Mouse (Mus musculus) heart, postnatal 0 days (tissue): ENCODE data around the gene Nkx6-1. TPM values are rescaled to one million over a fixed set of nuclear protein-coding genes. Genes with fewer than 3 reads are reported as not detected.
A peak's percentile ranks its signal among the peaks of the same experiment; 100 is the strongest.

Source experiments
- ATAC-seq: fragments of 200-750 bp; cut with Nextera tagmentation; 2 replicates; pipeline ENCODE4 v1.8.0; 2017; ENCODE audit warnings: low read depth, moderate number of reproducible peaks, moderate library complexity; ENCODE audit not compliant: insufficient read depth
- DNase-seq: peaks from one replicate; pipeline ENCODE4 v3.0.0-alpha.2; 2016; ENCODE audit warnings: low spot score
- H3K27ac ChIP-seq: fragments of 300-500 bp; sonication (generic); 2 replicates; pipeline ENCODE4 v1.5.1; 2014; ENCODE audit warnings: low read depth, mild to moderate bottlenecking
- H3K27me3 ChIP-seq: fragments of 300-500 bp; sonication (generic); 2 replicates; pipeline ENCODE4 v1.6.1; 2014; ENCODE audit warnings: low read length, mixed read lengths; ENCODE audit not compliant: control insufficient read depth, insufficient read depth
- H3K36me3 ChIP-seq: fragments of 300-500 bp; sonication (generic); replicated peaks from 2 replicates; pipeline ENCODE4 v1.6.1; 2014; ENCODE audit warnings: low read length, mixed read lengths; ENCODE audit not compliant: control insufficient read depth, insufficient read depth
- H3K4me1 ChIP-seq: fragments of 300-500 bp; sonication (generic); 2 replicates; pipeline ENCODE4 v1.6.1; 2014; ENCODE audit warnings: antibody characterized with exemption; ENCODE audit not compliant: control insufficient read depth, insufficient read depth
- H3K4me2 ChIP-seq: fragments of 300-500 bp; sonication (generic); 2 replicates; pipeline ENCODE4 v1.6.1; 2014; ENCODE audit warnings: low read depth, mild to moderate bottlenecking, low read length, moderate library complexity
- H3K4me3 ChIP-seq: fragments of 300-500 bp; sonication (generic); 2 replicates; pipeline ENCODE4 v1.5.1; 2014; ENCODE audit warnings: low read depth, low read length
- H3K9ac ChIP-seq: fragments of 300-500 bp; sonication (generic); replicated peaks from 2 replicates; pipeline ENCODE4 v1.6.1; 2014; ENCODE audit warnings: low read depth, low read length, mixed read lengths
- H3K9me3 ChIP-seq: fragments of 300-500 bp; sonication (generic); replicated peaks from 2 replicates; pipeline ENCODE4 v1.6.1; 2016; ENCODE audit warnings: low read length; ENCODE audit not compliant: control insufficient read depth
- CTCF ChIP-seq: IDR thresholded peaks from 2 replicates; pipeline ENCODE4 v1.5.1; 2016; ENCODE audit warnings: antibody characterized with exemption, control low read depth, low read depth
- EP300 ChIP-seq: IDR thresholded peaks from 2 replicates; pipeline ENCODE4 v1.6.1; 2016; ENCODE audit warnings: antibody characterized with exemption, low read depth
- WGBS: fragments of 180-500 bp; shearing (Covaris S2); extraction: QIAGEN DNeasy Blood & Tissue Kit; methylation state at CpG from one replicate; pipeline ENCODE4 v1.1.7; 2014; 5-methylcytosine and 5-hydroxymethylcytosine counted together
- polyA plus RNA-seq: library from polyadenylated mRNA; unstranded; fragments of >200 nt; fragmentation: Nextera tagmentation; extraction: Ambion mirVana; gene quantifications from 2 replicates; pipeline ENCODE4 v1.2.1, GENCODE M21; 2015
- total RNA-seq: library from RNA; depleted of rRNA; stranded (reverse); fragments of >200 nt; gene quantifications from 2 replicates; pipeline ENCODE4 v1.2.3, GENCODE M21; 2014; ENCODE audit warnings: low replicate concordance

The Nkx6-1 gene
- total and polyA plus RNA-seq, 2 experiments from 2014 or later: not detected

- Histone ChIP-seq H3K4me2 (no peak overlapping the region), H3K27me3 (no peaks in the 10 kb centered on the region), H3K4me1 (no peaks in the 10 kb centered on the region), H3K36me3 (no peaks in the 10 kb centered on the region), H3K27ac (no peak overlapping the region), H3K4me3 (no peak overlapping the region), H3K9me3 (no peaks in the 10 kb centered on the region), H3K9ac (no peak overlapping the region)
- WGBS: 17% methylated on average over 15 of the region's 15 CpGs
- DNase-seq: no peak
- ATAC-seq: no peak
- TF ChIP-seq CTCF (peak; percentile 35), EP300 (no peak)
Observed at GRCm38 (mm10) chr5:101688581-101688980, 23.8 kb upstream of the Nkx6-1 start.

GRCm38 (mm10) chr5:101683340-101683739 is 18.5 kb upstream of the Nkx6-1 start:
- no peak overlapping the region for H3K4me3 ChIP-seq
- no peak overlapping the region for H3K9ac ChIP-seq
- no peaks in the 10 kb centered on the region for H3K36me3 ChIP-seq
- DNase-seq (no peak), ATAC-seq (no peak)
- no peak overlapping the region for H3K27ac ChIP-seq
- 56% methylated on average over 5 of the region's 5 CpGs for WGBS
- H3K4me2 ChIP-seq: no peak overlapping the region
- H3K27me3 ChIP-seq: no peaks in the 10 kb centered on the region
- no peak for TF ChIP-seq EP300
- no peak for TF ChIP-seq CTCF
- no peaks in the 10 kb centered on the region for H3K9me3 ChIP-seq
- no peaks in the 10 kb centered on the region for H3K4me1 ChIP-seq

DNA sequence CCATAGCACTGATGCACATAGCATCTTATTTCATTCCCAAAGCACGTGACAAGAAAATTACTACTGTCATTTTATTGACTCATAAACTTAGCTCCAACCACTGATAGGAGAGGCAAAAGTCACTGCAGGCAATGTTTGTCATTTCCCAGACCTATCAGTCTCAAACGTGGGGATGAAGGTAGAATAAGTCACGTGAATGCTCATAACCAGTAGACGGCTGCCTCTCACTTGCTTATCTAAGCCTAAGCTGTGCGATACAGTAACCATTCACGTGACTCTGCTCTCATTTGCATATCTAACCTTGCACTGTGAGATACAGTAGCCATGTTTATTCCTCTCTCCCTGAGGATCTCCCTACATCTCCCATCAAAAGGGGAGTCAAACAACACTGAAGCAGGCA is 15.5 kb upstream of the Nkx6-1 start:
- WGBS: 48% methylated on average over 6 of the region's 6 CpGs
- Histone ChIP-seq H3K27ac (no peak overlapping the region), H3K9ac (no peak overlapping the region), H3K4me3 (no peak overlapping the region), H3K4me2 (no peak overlapping the region), H3K4me1 (no peaks in the 10 kb centered on the region), H3K9me3 (no peaks in the 10 kb centered on the region), H3K27me3 (no peaks in the 10 kb centered on the region), H3K36me3 (no peaks in the 10 kb centered on the region)
- TF ChIP-seq EP300: no peak
- TF ChIP-seq CTCF: no peak
- DNase-seq: no peak
- no peak for ATAC-seq

DNA sequence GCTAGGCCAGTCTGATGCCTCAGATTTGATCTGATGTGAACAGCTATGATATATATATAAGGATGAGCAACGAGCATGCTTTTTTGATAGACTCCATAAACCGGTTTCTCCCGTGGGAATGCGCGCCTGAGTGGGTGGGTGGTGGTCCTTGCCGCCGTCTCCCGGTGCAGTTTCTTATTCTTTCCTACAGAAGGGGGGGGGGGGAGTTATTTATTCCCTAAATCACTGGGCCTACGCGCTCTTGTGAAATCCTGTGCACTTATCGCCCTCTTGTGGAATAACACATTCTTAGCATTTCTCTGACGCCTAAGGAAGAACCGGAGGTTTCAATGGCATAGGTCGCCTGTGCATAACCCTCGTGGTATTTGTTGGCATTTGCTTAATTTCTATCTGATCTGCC is 4.6 kb upstream of the Nkx6-1 start:
- WGBS: 5% methylated on average over 15 of the region's 15 CpGs
- no peak overlapping the region for H3K27ac ChIP-seq
- TF ChIP-seq EP300 (no peak), CTCF (peak; percentile 79)
- no peaks in the 10 kb centered on the region for H3K9me3 ChIP-seq
- H3K9ac ChIP-seq: no peak overlapping the region
- no peak overlapping the region for H3K4me2 ChIP-seq
- H3K36me3 ChIP-seq: no peaks in the 10 kb centered on the region
- no peak overlapping the region for H3K4me3 ChIP-seq
- DNase-seq (peak; percentile 54), ATAC-seq (no peak)
- 0 out of 2 replicates have a peak, but pooled peaks cover 10% of the 10 kb centered on the region for H3K4me1 ChIP-seq
- peaks cover 61% of the 10 kb centered on the region for H3K27me3 ChIP-seq

DNA sequence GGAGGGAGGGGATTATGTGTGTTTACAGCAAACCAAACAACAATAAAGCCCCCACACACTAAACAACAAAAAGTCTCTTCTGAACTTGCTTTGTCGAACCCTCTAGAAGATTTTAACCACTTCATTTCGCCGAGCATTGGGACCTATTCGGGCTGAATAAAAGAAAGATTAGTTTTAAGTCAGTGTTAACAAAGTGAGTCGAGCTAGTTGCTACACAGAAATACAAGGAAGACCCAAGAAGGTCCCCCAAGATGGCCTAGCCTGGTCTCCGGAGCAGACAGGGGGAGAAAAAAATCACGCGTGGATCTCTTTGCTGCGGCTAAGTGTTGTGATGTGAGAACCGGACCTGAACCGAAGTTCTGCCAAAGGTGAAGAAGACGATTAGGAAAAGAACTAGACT is 3.7 kb upstream of the Nkx6-1 start:
- Histone ChIP-seq H3K9me3 (no peaks in the 10 kb centered on the region), H3K27ac (no peak overlapping the region), H3K27me3 (peaks cover 71% of the 10 kb centered on the region), H3K4me2 (no peak overlapping the region), H3K36me3 (no peaks in the 10 kb centered on the region), H3K9ac (no peak overlapping the region), H3K4me1 (peaks cover 19% of the 10 kb centered on the region), H3K4me3 (no peak overlapping the region)
- WGBS: 8% methylated on average over 12 of the region's 12 CpGs
- no peak for TF ChIP-seq CTCF
- no peak for TF ChIP-seq EP300
- DNase-seq (no peak), ATAC-seq (no peak)

GRCm38 (mm10) chr5:101668028-101668427 is 3.2 kb upstream of the Nkx6-1 start:
- H3K4me2 ChIP-seq: no peak overlapping the region
- H3K4me3 ChIP-seq: no peak overlapping the region
- no peak for DNase-seq
- no peaks in the 10 kb centered on the region for H3K9me3 ChIP-seq
- no peaks in the 10 kb centered on the region for H3K36me3 ChIP-seq
- ATAC-seq: no peak
- no peak for TF ChIP-seq EP300
- no peak for TF ChIP-seq CTCF
- peaks cover 21% of the 10 kb centered on the region for H3K4me1 ChIP-seq
- no peak overlapping the region for H3K27ac ChIP-seq
- H3K9ac ChIP-seq: no peak overlapping the region
- 3% methylated on average over 15 of the region's 15 CpGs for WGBS
- H3K27me3 ChIP-seq: peaks cover 75% of the 10 kb centered on the region
